Mouse (Mus musculus): Measurements from ENCODE around the gene Gm8212. TPM values are rescaled to one million over a fixed set of nuclear protein-coding genes. Genes with fewer than 3 reads are reported as not detected.
"Not testable (repeated sequence)": the region's sequence is repeated elsewhere in the genome, so short reads cannot be mapped to it uniquely, and the experiment has no call there.

The Gm8212 gene
- total RNA-seq (2014; rRNA removed) (not detected in 2 replicates), polyA plus RNA-seq (2012; rRNA removed) (not detected in 2 replicates)

DNA sequence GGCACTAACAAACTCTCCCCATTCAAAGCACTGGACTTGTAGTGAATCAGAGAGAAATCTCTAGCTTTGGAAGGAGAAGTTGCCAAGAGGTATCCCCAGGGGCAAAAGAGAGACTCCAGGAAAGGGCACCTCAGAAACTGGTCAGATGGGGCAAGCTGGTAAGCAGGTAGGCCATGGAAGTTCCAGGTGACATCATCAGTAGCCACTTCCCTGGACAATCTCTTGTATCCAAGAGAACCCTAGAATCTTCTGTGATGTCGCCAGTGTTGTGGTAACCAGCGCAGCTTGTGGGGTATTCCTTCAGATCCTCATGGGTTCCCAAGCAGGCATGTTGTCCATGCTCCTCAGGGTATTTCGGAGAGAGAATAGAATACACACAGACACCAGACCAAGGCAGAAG is at the start of gene Gm8212:
TSS of gene Gm8212 (plus strand) at position 301 of the 400 bp plus-strand sequence.
- H3K4me3 ChIP-seq (ENCODE audit: insufficient read depth, low read depth, low read length); H3K36me3 ChIP-seq (ENCODE audit: control insufficient read depth, insufficient read depth, low read length); H3K9ac ChIP-seq (ENCODE audit: low read depth, low read length); H3K27ac ChIP-seq (replicated peaks; ENCODE audit: insufficient read depth, low read depth, low read length); H3K4me1 ChIP-seq (ENCODE audit: control insufficient read depth, insufficient read depth, low read length); DNase-seq (ENCODE audit: extremely low read depth, low read depth, low spot score); H3K27me3 ChIP-seq (ENCODE audit: control insufficient read depth, insufficient read depth, low read length); H3K79me2 ChIP-seq (ENCODE audit: control insufficient read depth, insufficient read depth, low read length): not testable (repeated sequence)
- 84% methylated on average over 3 of the region's 3 CpGs for WGBS

DNA sequence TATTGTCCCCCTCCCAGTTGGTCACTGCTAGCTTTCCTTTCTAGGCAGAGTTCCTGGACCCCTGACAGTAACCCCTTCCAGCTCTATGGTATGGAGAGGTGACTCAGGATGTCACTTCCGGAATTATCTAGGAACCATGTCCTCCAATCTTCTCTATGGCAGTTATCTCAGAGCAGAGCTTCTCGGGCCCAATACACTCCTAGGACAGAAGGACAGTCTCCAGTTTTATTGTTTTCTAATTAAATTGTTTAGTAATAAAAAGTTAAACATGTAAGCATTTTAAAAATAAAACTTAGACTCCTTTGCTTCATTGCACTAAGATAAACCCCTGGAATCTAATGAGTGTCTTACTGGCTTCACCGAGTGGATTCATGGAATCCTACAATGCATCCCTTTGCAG is 15.7 kb downstream of the Gm8212 start, which contains the start of gene 4930503E14Rik:
TSS of gene 4930503E14Rik (minus strand) at position 101 of the 400 bp plus-strand sequence.
- not testable (repeated sequence) for H3K27ac ChIP-seq (replicated peaks; ENCODE audit: insufficient read depth, low read depth, low read length); DNase-seq (ENCODE audit: extremely low read depth, low read depth, low spot score); H3K9ac ChIP-seq (ENCODE audit: low read depth, low read length); H3K4me3 ChIP-seq (ENCODE audit: insufficient read depth, low read depth, low read length); H3K79me2 ChIP-seq (ENCODE audit: control insufficient read depth, insufficient read depth, low read length); H3K27me3 ChIP-seq (ENCODE audit: control insufficient read depth, insufficient read depth, low read length); H3K4me1 ChIP-seq (ENCODE audit: control insufficient read depth, insufficient read depth, low read length); H3K36me3 ChIP-seq (ENCODE audit: control insufficient read depth, insufficient read depth, low read length)
- WGBS: 79% methylated on average over 3 of the region's 3 CpGs

DNA sequence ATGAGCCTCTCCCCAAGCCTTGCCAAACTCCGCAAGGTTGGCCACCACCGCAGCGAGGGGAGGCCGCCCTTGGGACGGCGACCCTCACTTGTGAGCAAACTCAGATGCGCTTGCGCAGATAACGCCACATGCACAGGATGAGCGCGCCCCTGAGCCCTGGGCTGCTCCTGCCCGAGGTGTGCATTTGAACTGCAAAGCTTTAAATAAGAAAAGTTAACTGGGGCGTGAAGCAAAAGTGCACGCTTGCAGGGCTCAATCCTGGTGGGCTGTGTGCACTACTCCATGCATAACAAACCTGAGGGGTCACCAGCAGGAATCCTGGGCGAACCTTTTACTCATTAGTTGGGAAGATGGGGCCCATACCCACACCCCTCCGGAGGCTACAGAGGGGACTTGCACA is 50.6 kb downstream of the Gm8212 start:
- TF ChIP-seq CTCF (IDR thresholded peaks at IDR 0.05; ENCODE audit: low read depth, low read length): no peak
- TF ChIP-seq POLR2A (IDR thresholded peaks at IDR 0.05; ENCODE audit: extremely low read depth, insufficient read depth, low read length): no peak
- Histone ChIP-seq H3K79me2 (ENCODE audit: control insufficient read depth, insufficient read depth, low read length) (no peaks in the 10 kb centered on the region), H3K4me1 (ENCODE audit: control insufficient read depth, insufficient read depth, low read length) (no peaks in the 10 kb centered on the region), H3K27ac (replicated peaks; ENCODE audit: insufficient read depth, low read depth, low read length) (no peak overlapping the region), H3K4me3 (ENCODE audit: insufficient read depth, low read depth, low read length) (no peak overlapping the region), H3K9ac (ENCODE audit: low read depth, low read length) (no peak overlapping the region), H3K36me3 (ENCODE audit: control insufficient read depth, insufficient read depth, low read length) (no peaks in the 10 kb centered on the region), H3K27me3 (ENCODE audit: control insufficient read depth, insufficient read depth, low read length) (no peaks in the 10 kb centered on the region)
- 86% methylated on average over 16 of the region's 16 CpGs for WGBS
- DNase-seq (ENCODE audit: extremely low read depth, low read depth, low spot score): no peak

Other genes starting within 250 kb of the Gm8212 start
- not detected in 2 replicates for gene Ang5, start 240.6 kb upstream of the Gm8212 start, total RNA-seq (2014; rRNA removed)
- not detected in 2 replicates for gene Ang5, start 240.6 kb upstream of the Gm8212 start, polyA plus RNA-seq (2012; rRNA removed)
- not detected in 2 replicates for gene Ang6, start 195.4 kb upstream of the Gm8212 start, total RNA-seq (2014; rRNA removed)
- not detected in 2 replicates for gene Ang6, start 195.4 kb upstream of the Gm8212 start, polyA plus RNA-seq (2012; rRNA removed)
- 7.0 and 9.2 TPM in 2 replicates for gene Ear2, start 95.0 kb upstream of the Gm8212 start, total RNA-seq (2014; rRNA removed)
- gene Ear2, start 95.0 kb upstream of the Gm8212 start, polyA plus RNA-seq (2012; rRNA removed): 4.1 and 11.5 TPM in 2 replicates
- gene Gm3327, start 73.8 kb upstream of the Gm8212 start, total RNA-seq (2014; rRNA removed): not detected in 2 replicates
- not detected in 2 replicates for gene Gm3327, start 73.8 kb upstream of the Gm8212 start, polyA plus RNA-seq (2012; rRNA removed)
- gene 4930503E14Rik, start 15.6 kb downstream of the Gm8212 start, total RNA-seq (2014; rRNA removed): not detected in 2 replicates
- not detected in 2 replicates for gene 4930503E14Rik, start 15.6 kb downstream of the Gm8212 start, polyA plus RNA-seq (2012; rRNA removed)
- gene Gm8220, start 87.9 kb downstream of the Gm8212 start, total RNA-seq (2014; rRNA removed): not detected in 2 replicates
- gene Gm8220, start 87.9 kb downstream of the Gm8212 start, polyA plus RNA-seq (2012; rRNA removed): not detected in 2 replicates
- not detected in 2 replicates for gene Gm5930, start 140.9 kb downstream of the Gm8212 start, total RNA-seq (2014; rRNA removed)
- not detected in 2 replicates for gene Gm5930, start 140.9 kb downstream of the Gm8212 start, polyA plus RNA-seq (2012; rRNA removed)
- gene Gm8229, start 167.7 kb downstream of the Gm8212 start, total RNA-seq (2014; rRNA removed): not detected in 2 replicates
- gene Gm8229, start 167.7 kb downstream of the Gm8212 start, polyA plus RNA-seq (2012; rRNA removed): not detected in 2 replicates
- not detected in 2 replicates for gene Gm3371, start 213.0 kb downstream of the Gm8212 start, total RNA-seq (2014; rRNA removed)
- not detected in 2 replicates for gene Gm3371, start 213.0 kb downstream of the Gm8212 start, polyA plus RNA-seq (2012; rRNA removed)
- not detected in 2 replicates for gene Gm8232, start 236.0 kb downstream of the Gm8212 start, total RNA-seq (2014; rRNA removed)
- not detected in 2 replicates for gene Gm8232, start 236.0 kb downstream of the Gm8212 start, polyA plus RNA-seq (2012; rRNA removed)

Measured in liver, adult 2 months (tissue).